Mouse (Mus musculus): ENCODE data around the gene Bfsp2. TPM values are rescaled to one million over a fixed set of nuclear protein-coding genes. Genes with fewer than 3 reads are reported as not detected.
A peak's percentile ranks its signal among the peaks of the same experiment; 100 is the strongest.
"Not testable (repeated sequence)": the region's sequence is repeated elsewhere in the genome, so short reads cannot be mapped to it uniquely, and the experiment has no call there.

The Bfsp2 gene
- polyA plus RNA-seq, 1 experiment from 2014 or later, result 2.4 TPM

- no peak overlapping the region for H3K9ac ChIP-seq (replicated peaks; ENCODE audit: low read length)
These were observed 56.8 kb downstream of the Bfsp2 start for GRCm38 (mm10) chr9:103423384-103423783.

GRCm38 (mm10) chr9:103422847-103423246, 57.4 kb downstream of the Bfsp2 start:
- Histone ChIP-seq H3K36me3 (replicated peaks; ENCODE audit: control insufficient read depth, insufficient read depth, low read depth, low read length) (no peaks in the 10 kb centered on the region), H3K27me3 (ENCODE audit: control insufficient read depth, insufficient read depth, low read length) (no peaks in the 10 kb centered on the region), H3K9me3 (replicated peaks; ENCODE audit: control insufficient read depth, low read length) (no peaks in the 10 kb centered on the region), H3K4me2 (ENCODE audit: low read depth, low read length) (no peak overlapping the region), H3K4me3 (ENCODE audit: low read depth, low read length) (no peak overlapping the region), H3K27ac (replicated peaks; ENCODE audit: low read depth, low read length) (no peak overlapping the region), H3K9ac (replicated peaks; ENCODE audit: low read length) (no peak overlapping the region), H3K4me1 (ENCODE audit: control insufficient read depth, insufficient read depth, low read length) (no peaks in the 10 kb centered on the region)
- 50% methylated on average over 18 of the region's 18 CpGs for WGBS
- ATAC-seq (replicated peaks; ENCODE audit: insufficient number of reproducible peaks, low FRiP score, low TSS enrichment, low read depth) (no peak), DNase-seq (ENCODE audit: low spot score) (no peak)

More at GRCm38 (mm10) chr9:103423384-103423783, 56.8 kb downstream of the Bfsp2 start:
- Histone ChIP-seq H3K4me1 (ENCODE audit: control insufficient read depth, insufficient read depth, low read length) (no peaks in the 10 kb centered on the region), H3K27me3 (ENCODE audit: control insufficient read depth, insufficient read depth, low read length) (no peaks in the 10 kb centered on the region), H3K9me3 (replicated peaks; ENCODE audit: control insufficient read depth, low read length) (no peaks in the 10 kb centered on the region), H3K27ac (replicated peaks; ENCODE audit: low read depth, low read length) (no peak overlapping the region), H3K4me2 (ENCODE audit: low read depth, low read length) (no peak overlapping the region), H3K4me3 (ENCODE audit: low read depth, low read length) (no peak overlapping the region), H3K36me3 (replicated peaks; ENCODE audit: control insufficient read depth, insufficient read depth, low read depth, low read length) (no peaks in the 10 kb centered on the region)
- DNase-seq (ENCODE audit: low spot score) (no peak), ATAC-seq (replicated peaks; ENCODE audit: insufficient number of reproducible peaks, low FRiP score, low TSS enrichment, low read depth) (no peak)
- 76% methylated on average over 7 of the region's 7 CpGs for WGBS

GRCm38 (mm10) chr9:103420844-103421243, 59.4 kb downstream of the Bfsp2 start:
- DNase-seq (ENCODE audit: low spot score) (no peak), ATAC-seq (replicated peaks; ENCODE audit: insufficient number of reproducible peaks, low FRiP score, low TSS enrichment, low read depth) (no peak)
- no peak overlapping the region for H3K27ac ChIP-seq (replicated peaks; ENCODE audit: low read depth, low read length)
- H3K27me3 ChIP-seq (ENCODE audit: control insufficient read depth, insufficient read depth, low read length), result no peaks in the 10 kb centered on the region
- WGBS, result 56% methylated on average over 3 of the region's 3 CpGs
- no peaks in the 10 kb centered on the region for H3K4me1 ChIP-seq (ENCODE audit: control insufficient read depth, insufficient read depth, low read length)
- H3K9me3 ChIP-seq (replicated peaks; ENCODE audit: control insufficient read depth, low read length), result no peaks in the 10 kb centered on the region
- H3K36me3 ChIP-seq (replicated peaks; ENCODE audit: control insufficient read depth, insufficient read depth, low read depth, low read length), result no peaks in the 10 kb centered on the region
- H3K4me2 ChIP-seq (ENCODE audit: low read depth, low read length), result no peak overlapping the region
- no peak overlapping the region for H3K4me3 ChIP-seq (ENCODE audit: low read depth, low read length)
- no peak overlapping the region for H3K9ac ChIP-seq (replicated peaks; ENCODE audit: low read length)

- H3K9ac ChIP-seq (replicated peaks; ENCODE audit: low read length), result no peak overlapping the region
- H3K4me1 ChIP-seq (ENCODE audit: control insufficient read depth, insufficient read depth, low read length), result no peaks in the 10 kb centered on the region
- no peaks in the 10 kb centered on the region for H3K27me3 ChIP-seq (ENCODE audit: control insufficient read depth, insufficient read depth, low read length)
- H3K4me3 ChIP-seq (ENCODE audit: low read depth, low read length), result no peak overlapping the region
- 94% methylated on average over 2 of the region's 2 CpGs for WGBS
- H3K27ac ChIP-seq (replicated peaks; ENCODE audit: low read depth, low read length), result no peak overlapping the region
- H3K9me3 ChIP-seq (replicated peaks; ENCODE audit: control insufficient read depth, low read length), result no peaks in the 10 kb centered on the region
- DNase-seq (ENCODE audit: low spot score) (no peak), ATAC-seq (replicated peaks; ENCODE audit: insufficient number of reproducible peaks, low FRiP score, low TSS enrichment, low read depth) (no peak)
- H3K4me2 ChIP-seq (ENCODE audit: low read depth, low read length), result no peak overlapping the region
- no peaks in the 10 kb centered on the region for H3K36me3 ChIP-seq (replicated peaks; ENCODE audit: control insufficient read depth, insufficient read depth, low read depth, low read length)
These were observed 61.4 kb downstream of the Bfsp2 start for GRCm38 (mm10) chr9:103418786-103419185.

- H3K27ac ChIP-seq (replicated peaks; ENCODE audit: low read depth, low read length); H3K4me2 ChIP-seq (ENCODE audit: low read depth, low read length): not testable (repeated sequence)
- 91% methylated on average over 1 of the region's 1 CpGs for WGBS
These were observed 62.0 kb downstream of the Bfsp2 start for GRCm38 (mm10) chr9:103418267-103418666.

GRCm38 (mm10) chr9:103413457-103413856, 66.8 kb downstream of the Bfsp2 start:
- DNase-seq (ENCODE audit: low spot score) (peak; percentile 45), ATAC-seq (replicated peaks; ENCODE audit: insufficient number of reproducible peaks, low FRiP score, low TSS enrichment, low read depth) (no peak)
- no peak overlapping the region for H3K4me3 ChIP-seq (ENCODE audit: low read depth, low read length)
- H3K36me3 ChIP-seq (replicated peaks; ENCODE audit: control insufficient read depth, insufficient read depth, low read depth, low read length), result no peaks in the 10 kb centered on the region
- H3K9me3 ChIP-seq (replicated peaks; ENCODE audit: control insufficient read depth, low read length), result no peaks in the 10 kb centered on the region
- H3K27me3 ChIP-seq (ENCODE audit: control insufficient read depth, insufficient read depth, low read length), result no peaks in the 10 kb centered on the region
- no peak overlapping the region for H3K4me2 ChIP-seq (ENCODE audit: low read depth, low read length)
- H3K27ac ChIP-seq (replicated peaks; ENCODE audit: low read depth, low read length), result no peak overlapping the region
- 30% methylated on average over 9 of the region's 9 CpGs for WGBS
- H3K4me1 ChIP-seq (ENCODE audit: control insufficient read depth, insufficient read depth, low read length), result peaks cover 3% of the 10 kb centered on the region; the same call in 1 of the 2 replicates
- no peak overlapping the region for H3K9ac ChIP-seq (replicated peaks; ENCODE audit: low read length)

More at GRCm38 (mm10) chr9:103418267-103418666, 62.0 kb downstream of the Bfsp2 start:
- not testable (repeated sequence) for H3K27me3 ChIP-seq (ENCODE audit: control insufficient read depth, insufficient read depth, low read length); H3K4me3 ChIP-seq (ENCODE audit: low read depth, low read length); H3K9me3 ChIP-seq (replicated peaks; ENCODE audit: control insufficient read depth, low read length); H3K36me3 ChIP-seq (replicated peaks; ENCODE audit: control insufficient read depth, insufficient read depth, low read depth, low read length); ATAC-seq (replicated peaks; ENCODE audit: insufficient number of reproducible peaks, low FRiP score, low TSS enrichment, low read depth); H3K4me1 ChIP-seq (ENCODE audit: control insufficient read depth, insufficient read depth, low read length); DNase-seq (ENCODE audit: low spot score); H3K9ac ChIP-seq (replicated peaks; ENCODE audit: low read length)

GRCm38 (mm10) chr9:103409119-103409518, 71.1 kb downstream of the Bfsp2 start:
- Histone ChIP-seq H3K4me2 (ENCODE audit: low read depth, low read length) (no peak overlapping the region), H3K27ac (replicated peaks; ENCODE audit: low read depth, low read length) (no peak overlapping the region), H3K36me3 (replicated peaks; ENCODE audit: control insufficient read depth, insufficient read depth, low read depth, low read length) (no peaks in the 10 kb centered on the region), H3K9ac (replicated peaks; ENCODE audit: low read length) (no peak overlapping the region), H3K4me1 (ENCODE audit: control insufficient read depth, insufficient read depth, low read length) (peaks cover 3% of the 10 kb centered on the region; the same call in 1 of the 2 replicates), H3K9me3 (replicated peaks; ENCODE audit: control insufficient read depth, low read length) (no peaks in the 10 kb centered on the region), H3K27me3 (ENCODE audit: control insufficient read depth, insufficient read depth, low read length) (no peaks in the 10 kb centered on the region), H3K4me3 (ENCODE audit: low read depth, low read length) (no peak overlapping the region)
- no peak for DNase-seq (ENCODE audit: low spot score)
- no peak for ATAC-seq (replicated peaks; ENCODE audit: insufficient number of reproducible peaks, low FRiP score, low TSS enrichment, low read depth)
- WGBS, result 87% methylated on average over 2 of the region's 2 CpGs

- no peak overlapping the region for H3K9ac ChIP-seq (replicated peaks; ENCODE audit: low read length)
- no peaks in the 10 kb centered on the region for H3K27me3 ChIP-seq (ENCODE audit: control insufficient read depth, insufficient read depth, low read length)
- no peak overlapping the region for H3K4me2 ChIP-seq (ENCODE audit: low read depth, low read length)
- ATAC-seq (replicated peaks; ENCODE audit: insufficient number of reproducible peaks, low FRiP score, low TSS enrichment, low read depth), result no peak
- H3K4me3 ChIP-seq (ENCODE audit: low read depth, low read length), result no peak overlapping the region
- no peak for DNase-seq (ENCODE audit: low spot score)
- peaks cover 3% of the 10 kb centered on the region; the same call in 1 of the 2 replicates for H3K4me1 ChIP-seq (ENCODE audit: control insufficient read depth, insufficient read depth, low read length)
- no peak overlapping the region for H3K27ac ChIP-seq (replicated peaks; ENCODE audit: low read depth, low read length)
- no peaks in the 10 kb centered on the region for H3K9me3 ChIP-seq (replicated peaks; ENCODE audit: control insufficient read depth, low read length)
- no peaks in the 10 kb centered on the region for H3K36me3 ChIP-seq (replicated peaks; ENCODE audit: control insufficient read depth, insufficient read depth, low read depth, low read length)
- 72% methylated on average over 4 of the region's 4 CpGs for WGBS
These were observed 72.0 kb downstream of the Bfsp2 start for GRCm38 (mm10) chr9:103408136-103408777.

All from embryonic facial prominence, embryonic 11.5 days (tissue).